Mouse (Mus musculus) cerebellum, adult 2 months (tissue): ENCODE data around the gene Abt1. TPM values are rescaled to one million over a fixed set of nuclear protein-coding genes. Genes with fewer than 3 reads are reported as not detected.
A peak's percentile ranks its signal among the peaks of the same experiment; 100 is the strongest.

Experiments
- DNase-seq, 2 experiments: peaks; one replicate each; pipeline ENCODE4 v3.0.0; 2021
- H3K27ac ChIP-seq: fragments of 200-500 bp; 2 replicates; pipeline ENCODE4 v1.5.1; 2012; ENCODE audit warnings: low read length, control low read depth, inconsistent platforms; ENCODE audit not compliant: insufficient read depth
- H3K27me3 ChIP-seq: fragments of 200-500 bp; 2 replicates; pipeline ENCODE4 v1.6.1; 2012; ENCODE audit warnings: inconsistent platforms, mild to moderate bottlenecking, low read length, moderate library complexity; ENCODE audit not compliant: control insufficient read depth, insufficient read depth
- H3K4me1 ChIP-seq: fragments of 200-500 bp; 2 replicates; pipeline ENCODE4 v1.6.1; 2011; ENCODE audit warnings: low read length; ENCODE audit not compliant: control insufficient read depth, insufficient read depth
- H3K4me3 ChIP-seq: fragments of 200-500 bp; replicated peaks from 2 replicates; pipeline ENCODE3; 2011; ENCODE audit warnings: mild to moderate bottlenecking, low read depth, low read length, control low read depth; ENCODE audit not compliant: insufficient read depth
- CTCF ChIP-seq: fragments of 200-500 bp; IDR thresholded peaks from 2 replicates; pipeline ENCODE4 v1.5.1; 2011; ENCODE audit warnings: low read depth, mild to moderate bottlenecking, control low read depth, low read length, moderate library complexity, borderline replicate concordance; ENCODE audit not compliant: insufficient read depth
- POLR2A ChIP-seq: fragments of 200-500 bp; IDR thresholded peaks from 2 replicates; pipeline ENCODE4 v1.6.1; 2011; ENCODE audit warnings: low read length, control low read depth, borderline replicate concordance; ENCODE audit not compliant: insufficient read depth
- WGBS: fragments of 180-500 bp; shearing (Covaris S2); methylation state at CpG from one replicate; pipeline ENCODE4 v1.1.7; 2018; 5-methylcytosine and 5-hydroxymethylcytosine counted together
- polyA plus RNA-seq: library from polyadenylated mRNA; depleted of rRNA; stranded (reverse); fragments of >200 nt; gene quantifications from 2 replicates; pipeline ENCODE4 v1.2.3, GENCODE M21; 2012; rRNA removed

The Abt1 gene
- polyA plus RNA-seq, 1 experiment, result 10.7 TPM

DNA sequence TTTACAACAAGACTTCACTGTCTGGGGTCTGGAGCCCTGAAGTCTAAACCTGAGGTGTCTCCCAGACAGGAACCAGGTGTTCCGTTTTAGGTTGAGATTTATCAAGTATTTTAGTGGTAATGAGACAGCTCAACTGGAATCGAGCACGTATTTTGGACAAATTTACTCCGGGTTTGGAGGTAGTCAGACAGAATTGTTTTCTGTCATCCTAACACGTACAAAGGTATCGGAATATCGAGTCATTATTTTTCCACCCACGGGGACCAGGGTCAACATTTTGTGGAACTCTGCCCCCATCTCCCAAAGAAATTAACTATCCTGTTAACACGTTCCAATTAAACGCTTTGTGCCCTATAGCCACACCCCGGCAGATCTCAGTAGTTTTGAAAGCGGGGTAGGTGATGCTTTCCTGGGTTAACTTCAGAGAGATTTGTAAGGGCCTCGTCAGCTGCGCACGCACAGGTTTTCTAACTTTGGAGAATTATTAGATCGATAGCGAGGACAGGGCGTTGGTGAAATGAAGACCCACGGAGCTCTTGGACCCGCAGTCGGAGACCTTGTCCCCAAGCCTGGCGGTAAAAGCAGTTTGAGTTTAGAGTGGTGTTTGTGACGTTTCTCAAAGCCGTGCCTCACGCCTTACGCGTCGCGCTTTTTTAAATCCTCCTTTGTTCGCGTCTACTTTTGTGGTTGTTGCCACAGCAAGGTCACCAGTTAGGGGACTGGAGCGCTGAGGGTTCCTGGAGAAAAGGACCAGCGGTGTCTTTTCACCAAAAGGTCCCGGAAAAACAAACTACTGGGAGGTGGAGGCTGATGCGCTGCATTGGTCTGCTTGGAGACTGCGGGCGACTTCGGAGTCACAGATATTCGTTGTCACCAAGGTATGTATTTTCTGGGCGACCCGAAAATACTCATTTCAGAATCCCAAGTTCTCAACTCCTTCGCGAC lies 28.1 kb downstream of the Abt1 start:
- WGBS, result 6% methylated on average over 43 of the region's 43 CpGs
- no peak overlapping the region for H3K27ac ChIP-seq
- H3K27me3 ChIP-seq, result peaks cover 2% of the 10 kb centered on the region; the same call in 1 of the 2 replicates
- peak overlapping the region; percentile 7 for H3K4me3 ChIP-seq
- no peak for TF ChIP-seq CTCF
- no peak for TF ChIP-seq POLR2A
- DNase-seq, result peak in 1 of 2 experiments; percentile 23
- peaks cover 4% of the 10 kb centered on the region; the same call in 1 of the 2 replicates for H3K4me1 ChIP-seq

DNA sequence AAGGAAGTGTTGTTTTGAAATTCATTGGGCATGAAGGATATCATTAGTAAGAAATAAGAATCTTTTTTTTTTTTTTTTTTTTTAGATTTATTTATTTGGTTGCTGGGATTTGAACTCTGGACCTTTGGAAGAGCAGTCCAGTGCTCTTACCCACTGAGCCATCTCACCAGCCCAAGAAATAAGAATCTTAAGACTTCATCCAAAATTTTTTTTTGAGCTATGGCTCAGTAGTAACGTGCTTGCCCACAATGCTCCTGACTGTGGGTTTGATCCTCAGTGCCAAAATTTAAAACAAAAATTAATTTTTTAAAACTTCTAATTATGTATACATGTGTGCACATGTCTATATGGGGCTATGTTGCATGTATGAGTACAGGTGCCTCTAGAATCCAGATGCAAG lies 36.1 kb downstream of the Abt1 start:
- Histone ChIP-seq H3K27ac (no peak overlapping the region), H3K27me3 (no peaks in the 10 kb centered on the region; the same call in 1 of the 2 replicates), H3K4me1 (no peaks in the 10 kb centered on the region), H3K4me3 (no peak overlapping the region)
- no peak for TF ChIP-seq CTCF
- no peak for TF ChIP-seq POLR2A
- 72% methylated on average over 1 of the region's 1 CpGs for WGBS
- no peak for DNase-seq

DNA sequence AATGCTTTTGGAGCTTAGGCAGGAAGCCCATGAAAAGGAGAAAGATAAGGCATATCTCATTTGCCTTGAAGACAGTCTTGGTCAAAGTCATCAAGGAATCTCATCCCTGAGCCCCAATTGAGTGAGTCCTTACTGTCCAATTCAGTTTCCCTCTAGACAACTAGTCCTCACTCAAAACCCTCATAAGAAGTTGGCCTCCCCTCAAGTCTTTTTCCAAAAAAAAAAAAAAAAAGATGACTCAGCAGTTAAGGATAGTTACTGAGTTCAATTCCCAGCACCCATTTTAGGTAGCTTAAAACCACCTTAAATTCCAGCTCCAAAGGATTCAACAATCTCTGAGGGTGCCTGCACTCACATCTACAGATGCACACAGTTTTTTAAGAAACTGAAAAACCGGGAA lies 40.5 kb downstream of the Abt1 start:
- Histone ChIP-seq H3K4me1 (no peaks in the 10 kb centered on the region), H3K27me3 (no peaks in the 10 kb centered on the region; the same call in 1 of the 2 replicates), H3K27ac (no peak overlapping the region), H3K4me3 (no peak overlapping the region)
- DNase-seq, result no peak
- WGBS, result 65% methylated on average over 1 of the region's 1 CpGs
- TF ChIP-seq CTCF, result no peak
- TF ChIP-seq POLR2A, result no peak

DNA sequence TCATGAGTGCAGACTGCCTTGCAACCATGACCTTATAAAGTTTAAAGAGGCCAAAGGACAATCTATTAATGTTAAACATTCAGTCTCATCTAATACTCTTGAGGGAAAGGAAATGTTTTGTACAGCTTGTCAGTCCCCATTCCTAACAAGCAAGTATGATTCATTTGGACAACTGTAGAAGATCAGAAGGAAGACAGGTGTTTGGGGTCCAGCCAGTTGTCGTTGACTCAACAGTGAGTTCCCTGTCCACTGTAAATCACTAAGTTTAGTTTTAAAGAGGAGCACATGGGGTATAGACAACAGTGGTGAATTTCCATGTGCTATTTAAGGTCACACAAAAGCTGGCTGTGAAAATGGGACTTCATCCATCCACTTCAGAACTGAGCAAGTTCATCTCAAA lies 51.2 kb downstream of the Abt1 start:
- no peak overlapping the region for H3K4me3 ChIP-seq
- no peak overlapping the region for H3K27ac ChIP-seq
- 44% methylated on average over 1 of the region's 1 CpGs for WGBS
- no peaks in the 10 kb centered on the region; the same call in 1 of the 2 replicates for H3K4me1 ChIP-seq
- TF ChIP-seq CTCF (no peak), POLR2A (no peak)
- no peaks in the 10 kb centered on the region for H3K27me3 ChIP-seq
- no peak for DNase-seq

DNA sequence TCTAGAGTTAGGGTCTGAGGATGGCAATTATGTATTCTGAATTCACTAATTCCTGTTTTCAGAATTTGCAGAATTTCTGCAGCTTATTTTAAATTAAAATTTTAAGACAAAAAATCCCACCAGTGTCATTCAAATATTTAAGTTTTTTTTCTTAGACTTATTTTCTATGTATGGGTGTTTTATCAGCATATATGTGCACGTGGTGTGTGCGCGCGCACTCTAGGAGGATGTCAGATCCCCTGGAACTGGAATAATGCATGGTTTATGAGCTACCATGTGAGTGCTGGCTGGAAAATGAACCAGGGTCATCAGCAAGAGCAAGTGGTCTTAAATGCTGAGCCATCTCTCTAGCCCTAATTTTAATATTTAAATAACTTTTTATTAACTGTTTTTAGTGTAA lies 53.6 kb downstream of the Abt1 start:
- H3K27me3 ChIP-seq, result no peaks in the 10 kb centered on the region
- no peak overlapping the region for H3K27ac ChIP-seq
- TF ChIP-seq CTCF (no peak), POLR2A (no peak)
- H3K4me3 ChIP-seq, result peak overlapping the region; percentile 7
- DNase-seq, result no peak
- H3K4me1 ChIP-seq, result no peaks in the 10 kb centered on the region; the same call in 1 of the 2 replicates
- 93% methylated on average over 4 of the region's 4 CpGs for WGBS

DNA sequence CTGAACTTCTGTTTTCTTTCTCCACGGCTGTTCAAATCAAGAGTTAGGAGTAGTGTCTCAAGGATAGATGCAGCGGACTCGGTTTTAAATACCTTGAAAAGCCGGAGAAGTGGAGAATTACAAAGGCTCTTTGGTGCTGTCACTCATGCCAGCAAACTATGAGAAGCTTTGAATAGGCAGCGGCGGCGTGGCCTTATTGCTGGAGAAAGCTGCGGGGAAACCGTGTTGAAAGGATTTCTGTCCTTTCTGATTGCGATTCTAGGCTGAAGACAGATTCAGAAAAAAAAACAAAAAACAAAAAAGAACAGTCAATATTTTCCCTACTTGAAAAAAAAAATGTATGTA lies 54.3 kb downstream of the Abt1 start:
- TF ChIP-seq CTCF (no peak), POLR2A (no peak)
- WGBS, result under 1% methylated on average over 10 of the region's 10 CpGs
- Histone ChIP-seq H3K4me3 (peak overlapping the region; percentile 58), H3K27ac (no peak overlapping the region), H3K27me3 (no peaks in the 10 kb centered on the region), H3K4me1 (no peaks in the 10 kb centered on the region; the same call in 1 of the 2 replicates)
- DNase-seq, result no peak

DNA sequence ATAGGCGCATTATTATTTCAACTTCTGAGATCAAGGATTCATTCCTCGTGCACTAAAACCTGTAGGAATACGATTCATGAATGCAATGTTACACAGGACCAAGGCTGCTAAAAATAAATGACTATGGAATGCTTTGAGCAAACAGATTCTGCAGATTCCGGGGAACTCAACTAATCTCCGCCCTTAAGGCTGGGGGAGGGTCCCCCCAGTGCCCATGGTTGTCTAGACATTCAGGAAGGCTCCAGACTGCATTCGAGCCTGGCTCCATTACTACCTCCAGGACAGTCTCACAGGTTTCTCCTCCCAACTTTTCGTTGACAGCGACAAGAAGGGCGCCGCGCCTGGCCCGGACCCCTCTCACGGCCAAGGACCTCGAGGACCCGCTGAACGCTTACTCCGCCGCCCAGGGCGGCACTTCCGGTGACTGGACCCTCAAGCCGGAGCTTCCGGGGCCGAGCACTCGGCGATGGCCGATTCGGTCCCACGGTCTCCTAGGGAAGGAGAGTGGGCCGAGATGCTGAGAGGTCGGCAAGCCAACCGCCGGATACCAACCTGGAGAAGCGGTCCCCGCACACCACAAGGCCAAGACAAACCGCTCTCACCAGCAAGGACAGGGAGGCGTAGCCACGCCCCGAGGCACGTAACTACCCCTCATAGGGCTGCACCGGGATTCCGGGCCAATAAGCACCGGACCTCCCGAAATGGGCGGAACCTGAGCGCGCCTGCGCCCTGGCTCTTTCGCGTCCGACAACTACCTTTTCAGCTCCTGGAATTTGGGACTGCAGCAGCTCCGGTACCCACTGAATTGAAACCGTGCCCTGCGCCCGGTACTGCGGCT lies 54.9 kb downstream of the Abt1 start, which contains the start of gene Zfp322a:
TSS of gene Zfp322a (minus strand) at position 626 of the 838 bp plus-strand sequence.
- Histone ChIP-seq H3K27ac (peak within 1 kb of the TSS; percentile 40), H3K4me1 (no peaks in the 10 kb centered on the region; the same call in 1 of the 2 replicates), H3K4me3 (peak within 1 kb of the TSS; percentile 58), H3K27me3 (no peaks in the 10 kb centered on the region)
- DNase-seq, result peak; percentile 98 to 99
- no peak for TF ChIP-seq CTCF
- peak; percentile 93 for TF ChIP-seq POLR2A
- under 1% methylated on average over 55 of the region's 55 CpGs for WGBS

Other genes with a start within 250 kb of the Abt1 start
- not detected in 2 replicates for gene Vmn1r220, start 235.9 kb downstream of the Abt1 start, polyA plus RNA-seq
- gene Vmn1r221, start 209.7 kb downstream of the Abt1 start, polyA plus RNA-seq, result not detected in 2 replicates
- not detected in 2 replicates for gene Vmn1r222, start 187.9 kb downstream of the Abt1 start, polyA plus RNA-seq
- gene Vmn1r223, start 176.7 kb downstream of the Abt1 start, polyA plus RNA-seq, result not detected in 2 replicates
- gene Zfp322a, start 54.7 kb downstream of the Abt1 start, polyA plus RNA-seq, result 14.6 and 16.0 TPM in 2 replicates
- 0.21 and 0.32 TPM in 2 replicates for gene Btn1a1, start 42.0 kb upstream of the Abt1 start, polyA plus RNA-seq
- 0.20 and 0.21 TPM in 2 replicates for gene Btn2a2, start 65.0 kb upstream of the Abt1 start, polyA plus RNA-seq
- gene Hist1h4h, start 107.2 kb upstream of the Abt1 start, polyA plus RNA-seq, result 33.0 and 35.8 TPM in 2 replicates
- 0.60 and 2.4 TPM in 2 replicates for gene Hist1h2af, start 110.0 kb upstream of the Abt1 start, polyA plus RNA-seq
- 0.29 TPM in 1 of 2 replicates, not detected in the other for gene Hist1h3g, start 111.6 kb upstream of the Abt1 start, polyA plus RNA-seq
- gene Hist1h2bh, start 119.5 kb upstream of the Abt1 start, polyA plus RNA-seq, result 0.33 and 0.34 TPM in 2 replicates
- gene Hist1h3f, start 120.2 kb upstream of the Abt1 start, polyA plus RNA-seq, result 0.32 and 0.33 TPM in 2 replicates
- gene Hist1h4f, start 127.8 kb upstream of the Abt1 start, polyA plus RNA-seq, result 4.7 and 7.0 TPM in 2 replicates
- gene Hist1h1d, start 129.4 kb upstream of the Abt1 start, polyA plus RNA-seq, result 0.05 and 0.14 TPM in 2 replicates
- gene Hist1h3e, start 138.5 kb upstream of the Abt1 start, polyA plus RNA-seq, result 1.5 and 3.2 TPM in 2 replicates
- gene Hist1h2ae, start 147.4 kb upstream of the Abt1 start, polyA plus RNA-seq, result 0.33 and 0.60 TPM in 2 replicates
- 7.3 and 9.3 TPM in 2 replicates for gene Hist1h2bg, start 147.5 kb upstream of the Abt1 start, polyA plus RNA-seq
- 0.65 and 0.98 TPM in 2 replicates for gene Hist1h2bf, start 150.3 kb upstream of the Abt1 start, polyA plus RNA-seq
- gene Hist1h2ad, start 150.5 kb upstream of the Abt1 start, polyA plus RNA-seq, result 1.2 and 1.9 TPM in 2 replicates
- 2.0 and 2.8 TPM in 2 replicates for gene Hist1h3d, start 151.9 kb upstream of the Abt1 start, polyA plus RNA-seq
- gene Hist1h4d, start 157.7 kb upstream of the Abt1 start, polyA plus RNA-seq, result 5.8 and 8.0 TPM in 2 replicates
- gene Hist1h2be, start 197.3 kb upstream of the Abt1 start, polyA plus RNA-seq, result 4.2 and 5.5 TPM in 2 replicates
- gene Hist1h1e, start 198.7 kb upstream of the Abt1 start, polyA plus RNA-seq, result 4.1 and 6.1 TPM in 2 replicates